Mouse (Mus musculus) lung, adult 2 months (tissue): Measurements from ENCODE around the gene Olfr672.

Source experiments
- CTCF ChIP-seq: fragments of 200-500 bp; IDR thresholded peaks from 2 replicates; pipeline ENCODE4 v1.5.1; 2011; ENCODE audit warnings: mild to moderate bottlenecking, low read length, control low read depth; ENCODE audit not compliant: insufficient read depth
- POLR2A ChIP-seq: fragments of 200-500 bp; IDR thresholded peaks from 2 replicates; pipeline ENCODE4 v1.6.1; 2011; ENCODE audit warnings: low read depth, mild to moderate bottlenecking, control low read depth, low read length, borderline replicate concordance; ENCODE audit errors: extremely low read depth

DNA sequence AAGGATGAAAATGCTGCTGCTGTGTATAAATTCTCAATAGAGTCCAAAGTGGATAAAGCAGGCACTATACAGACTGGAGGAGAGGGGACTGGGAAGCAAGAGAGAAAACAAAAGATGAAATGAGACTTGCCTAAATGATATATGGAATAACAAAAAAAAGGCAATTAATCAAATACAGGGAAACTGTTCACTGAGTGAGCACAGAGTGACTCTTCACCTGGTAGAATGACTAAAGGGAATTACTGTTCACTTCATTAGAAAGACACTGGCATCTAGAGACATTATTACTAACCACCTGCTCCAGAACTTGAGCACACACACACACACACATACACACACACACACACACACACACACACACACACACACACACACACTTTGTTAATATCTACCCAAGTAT is 30.6 kb upstream of the Olfr672 start, which contains the start of gene Olfr676:
- TF ChIP-seq CTCF: no peak
- TF ChIP-seq POLR2A: no peak
